ENCODE assay signal across 9 mouse cellular contexts in the genomic region with DNA sequence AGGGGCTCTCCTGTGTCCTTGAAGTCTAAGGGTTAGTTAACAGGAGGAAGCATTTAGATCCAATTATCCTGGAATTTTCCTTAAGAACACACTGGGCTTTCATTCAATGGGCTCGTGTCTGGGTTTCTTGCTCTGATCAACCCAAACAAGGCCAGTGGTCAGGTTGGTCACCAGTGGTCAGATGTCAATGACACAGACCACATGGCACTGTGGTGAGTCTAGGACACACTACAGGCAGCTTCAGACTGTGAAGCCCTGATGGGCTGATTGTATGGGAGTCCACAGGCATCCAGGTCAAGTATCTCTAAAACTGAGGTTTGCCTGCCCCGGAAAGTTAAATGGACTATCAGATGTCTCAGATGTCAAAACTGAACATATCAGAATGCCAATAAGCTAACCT.
"Had no signal": no experiment of that assay in that cellular context is flagged by ENCODE, and none has a peak within 500 bp of the region (broad histone marks: within the 10 kb centered on the region; RNA-seq: fewer than 3 reads in every experiment).

No protein-coding gene starts in this region.

- H3K9ac ChIP-seq: kidney, embryonic 15.5 days; limb, embryonic 15.5 days; liver, embryonic 12.5 days; lung, embryonic 14.5 days; midbrain, embryonic 13.5 days; neural tube, embryonic 15.5 days had no signal

- H3K36me3 ChIP-seq: kidney, embryonic 15.5 days; limb, embryonic 15.5 days; liver, embryonic 12.5 days; midbrain, embryonic 13.5 days; neural tube, embryonic 15.5 days had no signal

- H3K9me3 ChIP-seq: kidney, embryonic 15.5 days; limb, embryonic 15.5 days; liver, embryonic 12.5 days; midbrain, embryonic 13.5 days; neural tube, embryonic 15.5 days had no signal

- H3K27me3 ChIP-seq: limb, embryonic 15.5 days; liver, embryonic 12.5 days; neural tube, embryonic 15.5 days had no signal

- H3K4me2 ChIP-seq: kidney, embryonic 15.5 days; limb, embryonic 15.5 days; liver, embryonic 12.5 days; lung, embryonic 14.5 days; midbrain, embryonic 13.5 days; neural tube, embryonic 15.5 days had no signal

- ATAC-seq: liver, embryonic 12.5 days had no signal

- H3K27ac ChIP-seq: kidney, embryonic 15.5 days; left cerebral cortex, adult 2 months; limb, embryonic 15.5 days; liver, embryonic 12.5 days; midbrain, embryonic 13.5 days; neural tube, embryonic 15.5 days had no signal

- H3K4me3 ChIP-seq: kidney, embryonic 15.5 days; left cerebral cortex, adult 2 months; limb, embryonic 15.5 days; liver, embryonic 12.5 days; midbrain, embryonic 13.5 days; myocyte; neural tube, embryonic 15.5 days had no signal

- DNase-seq: thymus, postnatal 4 days had no signal

- H3K4me1 ChIP-seq: limb, embryonic 15.5 days; liver, embryonic 12.5 days had no signal
